Mouse (Mus musculus) C2C12 (cell line): ENCODE data around the gene Gm1110. TPM values are rescaled to one million over a fixed set of nuclear protein-coding genes. Genes with fewer than 3 reads are reported as not detected.

ENCODE experiments used
- H3K27me3 ChIP-seq: one replicate; pipeline ENCODE4 v1.6.1; 2011; ENCODE audit not compliant: control insufficient read depth, insufficient read depth, insufficient read length
- H3K36me3 ChIP-seq: one replicate; pipeline ENCODE4 v1.6.1; 2011; ENCODE audit not compliant: control insufficient read depth, insufficient read depth
- H3K4me3 ChIP-seq: one replicate; pipeline ENCODE4 v1.5.1; 2011; ENCODE audit warnings: mild to moderate bottlenecking, control low read depth; ENCODE audit not compliant: poor library complexity, insufficient read depth, severe bottlenecking
- H3K79me2 ChIP-seq: one replicate; pipeline ENCODE4 v1.6.1; 2011; ENCODE audit not compliant: control insufficient read depth, insufficient read depth
- H3K79me3 ChIP-seq: one replicate; pipeline ENCODE4 v1.6.1; 2011; ENCODE audit warnings: low read depth, control low read depth
- H3ac ChIP-seq: one replicate; pipeline ENCODE3; 2011; ENCODE audit warnings: low read depth; ENCODE audit not compliant: control insufficient read depth, insufficient read length
- CEBPB ChIP-seq: IDR thresholded peaks from one replicate; pipeline ENCODE4 v1.6.1; 2011; ENCODE audit warnings: low read depth, mild to moderate bottlenecking, control low read depth, moderate library complexity
- CTCF ChIP-seq: IDR thresholded peaks from one replicate; pipeline ENCODE4 v1.5.1; 2011; ENCODE audit not compliant: control insufficient read depth, insufficient read depth, insufficient read length
- FOSL1 ChIP-seq: IDR thresholded peaks from one replicate; pipeline ENCODE4 v1.8.0; 2011; ENCODE audit warnings: mild to moderate bottlenecking, low read length; ENCODE audit not compliant: poor library complexity, insufficient read depth, severe bottlenecking
- MAX ChIP-seq: IDR thresholded peaks from one replicate; pipeline ENCODE4 v1.6.1; 2011; ENCODE audit warnings: mild to moderate bottlenecking, control low read depth
- MYOD1 ChIP-seq: IDR thresholded peaks from one replicate; pipeline ENCODE4 v1.6.1; 2011; ENCODE audit warnings: low read depth; ENCODE audit not compliant: control insufficient read depth, insufficient read length
- MYOG ChIP-seq: IDR thresholded peaks from one replicate; pipeline ENCODE4 v1.6.1; 2011; ENCODE audit not compliant: control insufficient read depth, insufficient read length; ENCODE audit errors: extremely low read depth
- USF1 ChIP-seq: IDR thresholded peaks from one replicate; pipeline ENCODE4 v1.6.1; 2011; ENCODE audit warnings: low read depth, mild to moderate bottlenecking, control low read depth, moderate library complexity
- polyA plus RNA-seq: library from polyadenylated mRNA; unstranded; fragments of >200 nt; fragmentation: generic; extraction: Trizol; gene quantifications from one replicate; pipeline ENCODE4 v1.2.1, GENCODE M21; 2012; ENCODE audit warnings: missing spikeins

Gene Gm1110
- polyA plus RNA-seq, 1 experiment: not detected

DNA sequence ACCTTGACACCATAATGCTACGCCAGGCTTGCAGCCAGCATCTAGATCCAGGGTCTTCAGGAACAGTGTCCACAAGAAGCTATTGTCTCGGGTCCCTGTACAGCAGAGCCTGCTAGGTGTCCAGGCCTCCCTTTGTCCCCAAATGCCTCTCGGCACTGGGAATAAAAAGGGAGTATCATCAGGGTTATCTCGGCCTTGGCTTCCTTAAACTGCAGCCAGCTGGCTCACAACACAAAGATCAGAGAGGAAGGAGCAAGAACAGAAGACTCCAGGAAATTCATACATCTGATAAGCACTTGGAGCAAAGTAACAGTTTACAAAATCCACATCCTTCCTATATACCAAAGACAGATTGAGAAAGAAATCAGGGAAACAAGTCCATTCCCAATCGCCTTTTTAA, 62.2 kb downstream of the Gm1110 start, which contains the start of gene Glb1l3:
TSS of gene Glb1l3 (minus strand) at position 140 of the 400 bp plus-strand sequence.
- TF ChIP-seq MAX: no peak
- no peak for TF ChIP-seq USF1
- TF ChIP-seq MYOG: no peak
- Histone ChIP-seq H3K36me3 (no peaks in the 10 kb centered on the region), H3K79me3 (no peaks in the 10 kb centered on the region), H3K4me3 (no peak within 1 kb of the TSS), H3ac (no peak within 1 kb of the TSS), H3K79me2 (no peaks in the 10 kb centered on the region), H3K27me3 (no peaks in the 10 kb centered on the region)

DNA sequence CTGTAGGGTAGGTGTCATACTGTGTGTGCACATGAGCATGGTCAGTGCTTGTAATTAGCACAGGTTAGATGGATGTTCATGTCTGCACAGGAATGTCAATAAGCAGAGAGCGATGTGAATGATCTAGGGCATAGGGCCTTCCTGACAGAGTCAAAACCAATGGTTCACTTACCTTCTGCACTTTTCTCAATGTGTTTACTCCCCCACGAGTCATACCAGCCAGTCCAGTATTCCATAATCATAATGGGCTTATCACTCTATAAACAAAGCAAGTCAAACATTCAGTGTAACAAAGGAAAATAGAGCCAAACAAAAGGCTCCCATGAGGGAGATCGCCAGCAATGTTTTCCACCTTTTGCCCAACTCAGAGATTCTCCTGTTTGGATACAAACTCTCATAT, 91.8 kb downstream of the Gm1110 start:
- Histone ChIP-seq H3K36me3 (no peaks in the 10 kb centered on the region), H3K27me3 (no peaks in the 10 kb centered on the region), H3K4me3 (no peak overlapping the region), H3K79me3 (no peaks in the 10 kb centered on the region), H3ac (no peak overlapping the region), H3K79me2 (no peaks in the 10 kb centered on the region)
- TF ChIP-seq MAX: no peak
- TF ChIP-seq CTCF: no peak
- no peak for TF ChIP-seq USF1
- no peak for TF ChIP-seq MYOD1
- no peak for TF ChIP-seq CEBPB
- TF ChIP-seq FOSL1: no peak
- no peak for TF ChIP-seq MYOG

Other genes with a start within 250 kb of the Gm1110 start
- gene B3gat1, start 189.4 kb downstream of the Gm1110 start, polyA plus RNA-seq: not detected
- gene Glb1l2, start 116.6 kb downstream of the Gm1110 start, polyA plus RNA-seq: not detected
- gene Glb1l3, start 62.2 kb downstream of the Gm1110 start, polyA plus RNA-seq: not detected
- gene Acad8, start 76.5 kb upstream of the Gm1110 start, polyA plus RNA-seq: 20.9 TPM
- gene Thyn1, start 76.6 kb upstream of the Gm1110 start, polyA plus RNA-seq: 81.1 TPM
- gene Vps26b, start 107.0 kb upstream of the Gm1110 start, polyA plus RNA-seq: 33.3 TPM
- 12.5 TPM for gene Ncapd3, start 107.1 kb upstream of the Gm1110 start, polyA plus RNA-seq
- gene Jam3, start 232.3 kb upstream of the Gm1110 start, polyA plus RNA-seq: 15.8 TPM